Mouse (Mus musculus) midbrain, embryonic 10.5 days (tissue): Measurements from ENCODE around the gene Olfr453. TPM values are rescaled to one million over a fixed set of nuclear protein-coding genes. Genes with fewer than 3 reads are reported as not detected.
A peak's percentile ranks its signal among the peaks of the same experiment; 100 is the strongest.

Experiments used
- DNase-seq: peaks from one replicate; pipeline ENCODE4 v3.0.0-alpha.2; 2017; ENCODE audit warnings: low spot score
- H3K27ac ChIP-seq: fragments of 300-500 bp; sonication (generic); replicated peaks from 2 replicates; pipeline ENCODE4 v1.5.1; 2016; ENCODE audit warnings: mild to moderate bottlenecking
- H3K27me3 ChIP-seq: fragments of 300-500 bp; sonication (generic); 2 replicates; pipeline ENCODE4 v1.6.1; 2016; ENCODE audit warnings: low read depth, mild to moderate bottlenecking; ENCODE audit not compliant: poor library complexity, severe bottlenecking
- H3K36me3 ChIP-seq: fragments of 300-500 bp; sonication (generic); 2 replicates; pipeline ENCODE4 v1.6.1; 2016; ENCODE audit warnings: mild to moderate bottlenecking, moderate library complexity
- H3K4me1 ChIP-seq: fragments of 300-500 bp; sonication (generic); 2 replicates; pipeline ENCODE4 v1.6.1; 2016
- H3K4me3 ChIP-seq: fragments of 300-500 bp; sonication (generic); 2 replicates; pipeline ENCODE4 v1.5.1; 2016; ENCODE audit warnings: mild to moderate bottlenecking, moderate library complexity
- H3K9me3 ChIP-seq: fragments of 300-500 bp; sonication (generic); replicated peaks from 2 replicates; pipeline ENCODE4 v1.6.1; 2016; ENCODE audit warnings: mild to moderate bottlenecking
- WGBS: fragments of 180-500 bp; shearing (Covaris S2); methylation state at CpG from one replicate; pipeline ENCODE4 v1.1.7; 2016; 5-methylcytosine and 5-hydroxymethylcytosine counted together
- polyA plus RNA-seq: library from polyadenylated mRNA; unstranded; fragments of >200 nt; fragmentation: Nextera tagmentation; extraction: Ambion mirVana; gene quantifications from 2 replicates; pipeline ENCODE4 v1.2.1, GENCODE M21; 2016

Gene Olfr453
- not detected in 2 replicates for polyA plus RNA-seq

DNA sequence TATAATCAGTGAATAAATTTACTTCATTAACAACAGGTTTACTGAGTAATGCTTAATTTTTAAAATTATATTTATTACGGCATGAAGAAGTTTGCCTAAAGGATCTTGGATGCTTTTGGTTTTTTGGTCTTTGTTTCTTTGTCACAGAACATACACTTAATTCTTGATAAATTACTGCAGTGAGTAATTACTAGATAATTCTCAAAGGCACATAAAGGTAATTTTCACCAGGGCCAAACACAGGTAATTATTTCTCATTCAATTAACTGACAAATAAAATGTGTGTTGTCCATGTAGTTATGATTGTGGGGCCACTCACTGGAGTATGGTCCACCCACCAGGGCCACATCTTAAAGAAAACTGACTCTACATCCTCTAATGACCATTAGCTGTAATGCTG is at the start of gene Olfr453:
TSS of gene Olfr453 (plus strand) at position 301 of the 400 bp plus-strand sequence.
- no peaks in the 10 kb centered on the region for H3K36me3 ChIP-seq
- DNase-seq = no peak
- 94% methylated on average over 1 of the region's 1 CpGs for WGBS
- H3K4me1 ChIP-seq = no peaks in the 10 kb centered on the region
- H3K27me3 ChIP-seq = no peaks in the 10 kb centered on the region
- no peak within 1 kb of the TSS for H3K4me3 ChIP-seq
- H3K27ac ChIP-seq = no peak within 1 kb of the TSS
- H3K9me3 ChIP-seq = no peaks in the 10 kb centered on the region

DNA sequence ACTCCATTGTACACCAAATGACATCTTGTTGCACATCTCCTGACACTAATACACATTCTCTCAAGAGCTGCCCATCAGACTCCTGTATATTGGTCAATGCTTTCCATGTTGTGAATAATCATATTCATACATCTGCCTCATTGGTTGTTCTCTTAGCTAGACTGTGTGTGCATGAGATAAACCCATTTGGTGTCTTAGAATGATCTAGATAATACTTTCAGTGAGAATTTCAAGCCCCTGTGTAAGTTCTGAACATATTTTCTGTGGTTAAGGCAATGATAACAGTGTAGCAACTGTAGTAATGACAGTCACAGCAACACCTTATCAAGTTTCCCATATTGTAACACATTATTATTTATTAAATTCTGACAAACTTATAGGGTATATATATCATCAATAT is 49.4 kb upstream of the Olfr453 start:
- no peaks in the 10 kb centered on the region for H3K27me3 ChIP-seq
- peaks cover 33% of the 10 kb centered on the region for H3K4me1 ChIP-seq
- DNase-seq = no peak
- H3K27ac ChIP-seq = no peak overlapping the region
- no peak overlapping the region for H3K4me3 ChIP-seq
- peaks cover 43% of the 10 kb centered on the region for H3K36me3 ChIP-seq
- no peaks in the 10 kb centered on the region for H3K9me3 ChIP-seq

DNA sequence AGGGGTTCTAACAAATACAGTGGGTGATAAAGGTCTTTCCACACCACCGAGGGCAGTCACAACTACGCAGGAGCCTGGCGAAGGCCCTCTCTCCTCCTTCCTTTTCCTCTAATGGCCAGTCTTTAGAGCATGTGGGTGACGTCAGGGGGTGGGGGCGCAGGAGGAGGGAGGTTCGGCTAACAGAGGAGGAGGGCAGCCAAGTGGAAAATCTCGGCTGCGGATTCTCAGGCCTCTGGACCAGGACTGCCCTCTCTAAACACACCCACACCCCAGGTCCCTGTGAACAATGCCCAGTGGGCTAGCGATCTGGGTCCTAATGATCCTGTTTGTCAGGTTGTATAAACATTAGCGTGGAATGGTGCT is 47.0 kb upstream of the Olfr453 start:
- peak overlapping the region; percentile 95 for H3K27ac ChIP-seq
- DNase-seq = peak; percentile 85
- under 1% methylated on average over 10 of the region's 10 CpGs for WGBS
- peaks cover 33% of the 10 kb centered on the region for H3K4me1 ChIP-seq
- H3K27me3 ChIP-seq = no peaks in the 10 kb centered on the region
- H3K36me3 ChIP-seq = peaks cover 27% of the 10 kb centered on the region
- no peaks in the 10 kb centered on the region for H3K9me3 ChIP-seq
- peak overlapping the region; percentile 79 for H3K4me3 ChIP-seq

DNA sequence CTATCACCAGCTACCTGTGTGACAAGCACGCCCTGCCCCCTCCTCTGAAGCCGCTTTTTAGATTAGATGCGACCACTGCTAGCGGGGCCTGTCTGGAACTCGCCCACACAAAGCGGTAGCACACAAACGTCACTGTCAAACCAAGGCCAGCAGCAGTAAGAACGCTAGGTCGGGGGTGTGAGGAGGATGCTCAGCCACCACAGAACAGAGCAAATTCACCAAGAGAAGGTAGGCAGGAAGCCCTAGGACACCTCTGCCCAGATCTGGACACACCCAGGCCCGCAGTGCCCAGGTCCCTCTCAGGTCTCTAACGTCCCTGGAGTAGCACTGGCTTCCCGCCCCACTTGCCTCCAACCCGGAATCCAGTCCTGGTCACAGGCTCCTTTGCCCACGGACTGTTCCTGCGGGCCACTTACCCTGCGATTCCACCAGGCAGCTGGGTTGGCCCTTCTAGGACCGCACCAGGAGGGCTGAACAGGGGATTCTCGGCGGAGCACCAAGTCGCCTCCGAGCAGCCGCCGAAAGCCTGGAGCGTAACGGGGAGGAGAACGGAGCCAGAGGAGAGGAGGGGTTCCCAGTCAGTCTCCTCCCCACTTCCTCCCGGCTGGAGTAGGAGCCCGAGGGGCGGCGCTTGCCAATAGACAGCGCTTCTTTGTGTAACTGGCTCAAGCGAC is 46.5 kb upstream of the Olfr453 start:
- H3K4me3 ChIP-seq = peak overlapping the region; percentile 79
- H3K9me3 ChIP-seq = no peaks in the 10 kb centered on the region
- H3K36me3 ChIP-seq = peaks cover 28% of the 10 kb centered on the region
- H3K27ac ChIP-seq = peak overlapping the region; percentile 95
- peak; percentile 86 for DNase-seq
- H3K4me1 ChIP-seq = peaks cover 33% of the 10 kb centered on the region
- H3K27me3 ChIP-seq = no peaks in the 10 kb centered on the region
- under 1% methylated on average over 32 of the region's 32 CpGs for WGBS

DNA sequence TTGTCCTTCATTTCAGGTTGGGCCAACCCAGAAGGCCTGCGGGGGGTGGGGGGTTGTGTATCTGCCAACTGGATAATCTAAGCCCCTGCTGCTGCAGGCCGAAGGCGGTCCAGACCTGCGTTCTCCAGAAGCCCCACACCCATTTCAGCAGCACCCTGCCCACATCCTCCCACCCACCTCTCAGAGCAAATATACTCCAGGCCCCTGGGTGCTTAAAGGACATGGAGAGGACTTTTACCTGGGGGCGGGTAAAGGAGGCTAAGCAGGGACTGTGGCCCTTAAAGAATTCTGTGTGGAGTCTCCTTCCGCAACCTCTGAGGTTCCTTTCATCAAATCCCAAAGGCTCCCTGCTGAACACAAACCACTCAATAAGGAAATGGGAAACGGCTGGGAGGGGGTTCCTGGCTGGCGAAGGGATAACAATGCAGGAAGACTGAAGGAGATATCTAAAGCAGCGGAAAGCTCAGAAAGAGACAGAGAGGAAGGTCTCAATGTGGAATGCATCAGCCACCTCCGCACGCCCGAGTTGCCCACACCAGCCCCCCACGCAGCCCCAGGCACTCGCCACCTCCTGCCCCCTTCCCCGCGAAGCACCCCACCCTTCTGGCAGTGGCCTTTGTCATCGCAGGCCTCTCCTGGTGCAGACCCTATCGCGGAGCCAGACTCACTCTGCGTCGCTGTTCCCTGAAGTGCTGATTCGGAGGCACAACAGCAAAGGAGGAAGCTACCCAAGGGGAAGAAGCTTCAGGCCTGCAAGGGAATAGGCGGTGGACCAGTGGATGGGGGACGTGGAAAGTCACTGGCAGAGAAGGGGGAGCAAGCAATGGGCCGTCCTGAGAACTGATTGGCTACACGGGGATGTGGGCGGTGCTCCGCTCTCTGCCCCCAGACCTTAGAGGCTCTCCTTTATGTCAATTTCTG is 29.6 kb upstream of the Olfr453 start, which contains the start of gene Tcaf1:
TSS of gene Tcaf1 (minus strand) at position 798 of the 921 bp plus-strand sequence.
- WGBS = 2% methylated on average over 28 of the region's 28 CpGs
- H3K4me1 ChIP-seq = peaks cover 22% of the 10 kb centered on the region
- H3K4me3 ChIP-seq = peak within 1 kb of the TSS; percentile 82
- H3K27me3 ChIP-seq = no peaks in the 10 kb centered on the region
- H3K9me3 ChIP-seq = no peaks in the 10 kb centered on the region
- H3K27ac ChIP-seq = peak within 1 kb of the TSS; percentile 96
- H3K36me3 ChIP-seq = no peaks in the 10 kb centered on the region
- peak; percentile 86 for DNase-seq

DNA sequence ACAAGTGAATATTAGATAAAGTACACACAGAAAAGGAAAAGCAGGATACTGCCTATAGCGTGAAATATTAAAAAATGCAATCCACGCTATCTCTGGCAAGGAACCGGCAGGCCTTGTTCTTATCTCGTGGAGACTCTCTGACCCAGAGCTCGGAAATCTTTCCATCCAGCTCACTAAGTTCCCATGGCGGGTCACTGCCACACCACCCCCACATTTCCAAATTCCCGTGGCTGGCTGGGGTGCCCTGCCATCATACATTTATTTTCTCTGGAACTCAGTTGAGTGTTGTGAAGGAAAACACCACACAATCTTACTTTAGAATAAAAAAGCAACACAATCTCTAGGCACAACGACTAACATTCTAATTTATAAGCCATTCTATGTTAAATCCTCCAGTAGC is 24.5 kb upstream of the Olfr453 start:
- H3K27ac ChIP-seq = no peak overlapping the region
- 66% methylated on average over 8 of the region's 8 CpGs for WGBS
- no peak overlapping the region for H3K4me3 ChIP-seq
- H3K27me3 ChIP-seq = no peaks in the 10 kb centered on the region
- H3K9me3 ChIP-seq = no peaks in the 10 kb centered on the region
- peaks cover 11% of the 10 kb centered on the region for H3K4me1 ChIP-seq
- DNase-seq = no peak
- H3K36me3 ChIP-seq = no peaks in the 10 kb centered on the region

DNA sequence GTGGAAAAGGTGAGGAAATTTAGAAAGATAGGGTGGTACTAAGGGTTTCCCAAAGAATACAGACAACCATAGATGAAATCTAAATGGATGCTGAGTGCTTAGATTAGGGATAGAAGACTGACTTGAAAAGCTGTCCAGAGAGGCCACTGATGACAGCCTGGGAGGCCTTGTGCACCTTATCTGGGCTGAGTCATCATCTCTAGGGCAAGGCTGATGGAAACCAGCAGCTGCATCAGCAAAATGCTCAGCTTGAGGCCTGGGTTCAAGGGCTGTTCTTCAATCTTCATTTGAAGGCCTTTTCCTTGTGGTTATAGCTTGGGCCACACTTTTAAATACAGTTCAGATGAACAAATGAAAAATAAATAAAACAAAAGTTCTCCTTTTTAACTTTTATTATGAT is 21.2 kb upstream of the Olfr453 start:
- Histone ChIP-seq H3K9me3 (no peaks in the 10 kb centered on the region), H3K27me3 (no peaks in the 10 kb centered on the region), H3K27ac (no peak overlapping the region), H3K4me1 (peaks cover 11% of the 10 kb centered on the region), H3K4me3 (no peak overlapping the region), H3K36me3 (no peaks in the 10 kb centered on the region)
- DNase-seq = no peak

DNA sequence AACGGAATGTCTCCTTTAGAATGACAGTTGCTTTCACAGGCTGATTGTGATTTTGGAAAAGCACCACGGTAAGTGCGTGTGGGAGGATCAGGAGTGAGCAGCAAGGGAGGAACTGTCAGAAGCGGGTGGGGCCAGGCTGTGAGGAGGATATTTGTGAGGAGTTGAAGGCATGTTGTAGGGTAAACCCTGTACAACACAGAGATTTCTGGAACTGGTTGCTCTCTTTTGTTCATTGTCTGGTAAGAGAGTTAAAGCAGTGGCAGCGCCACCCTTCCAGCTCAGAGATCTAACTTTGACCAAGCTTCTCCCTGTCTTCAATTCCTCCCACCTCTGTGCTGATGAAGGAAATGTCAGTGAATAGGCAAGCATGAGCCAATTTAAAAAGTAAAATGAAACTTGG is 3.1 kb downstream of the Olfr453 start:
- 82% methylated on average over 5 of the region's 5 CpGs for WGBS
- no peak for DNase-seq
- no peak overlapping the region for H3K27ac ChIP-seq

DNA sequence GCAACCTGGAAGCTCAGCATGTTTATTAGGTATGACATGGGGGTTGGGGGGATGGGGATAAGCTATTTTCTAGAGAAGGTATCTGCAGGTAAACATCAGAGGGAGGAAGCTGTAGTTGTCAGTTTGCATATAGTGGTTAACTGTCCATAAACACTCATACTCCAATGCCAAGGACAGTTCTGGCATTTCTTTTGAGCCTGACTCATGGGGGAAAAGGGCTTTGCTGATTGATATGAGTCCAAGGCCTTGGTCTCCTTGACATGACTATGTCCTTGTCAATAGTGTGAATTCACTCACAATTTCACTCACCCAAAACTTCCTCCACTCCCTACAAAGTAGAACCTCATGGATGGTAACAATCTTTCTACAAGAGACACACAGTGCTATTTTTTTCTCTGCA is 8.7 kb downstream of the Olfr453 start:
- Histone ChIP-seq H3K36me3 (no peaks in the 10 kb centered on the region), H3K9me3 (no peaks in the 10 kb centered on the region), H3K4me3 (no peak overlapping the region), H3K27ac (no peak overlapping the region), H3K27me3 (no peaks in the 10 kb centered on the region), H3K4me1 (no peaks in the 10 kb centered on the region)
- no peak for DNase-seq

More for the DNA sequence above, 3.1 kb downstream of the Olfr453 start:
- no peaks in the 10 kb centered on the region for H3K9me3 ChIP-seq
- H3K36me3 ChIP-seq = no peaks in the 10 kb centered on the region
- H3K4me1 ChIP-seq = no peaks in the 10 kb centered on the region
- H3K27me3 ChIP-seq = no peaks in the 10 kb centered on the region
- no peak overlapping the region for H3K4me3 ChIP-seq

DNA sequence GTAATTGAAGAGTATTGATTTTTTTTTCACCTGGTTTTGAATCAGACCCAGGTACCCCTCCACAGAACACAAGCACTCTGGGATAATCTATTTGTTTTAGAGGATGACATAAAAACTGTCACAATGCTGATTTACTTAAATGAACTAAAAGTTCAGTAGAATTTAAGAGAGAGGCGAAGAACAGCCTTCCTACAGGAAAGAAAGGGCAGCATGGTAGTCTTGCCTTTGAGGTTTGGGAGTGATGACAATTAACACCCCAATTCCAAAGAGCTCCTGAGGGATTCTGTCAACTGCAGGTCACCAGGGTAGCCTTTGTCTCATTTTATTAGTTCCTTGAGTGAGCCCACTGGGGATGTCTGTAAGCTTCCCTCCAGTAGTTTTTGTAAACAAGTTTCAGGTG is 16.9 kb downstream of the Olfr453 start, which contains the start of gene Olfr38:
TSS of gene Olfr38 (plus strand) at position 301 of the 400 bp plus-strand sequence.
- H3K9me3 ChIP-seq = no peaks in the 10 kb centered on the region
- WGBS = 79% methylated on average over 1 of the region's 1 CpGs
- no peaks in the 10 kb centered on the region for H3K27me3 ChIP-seq
- H3K36me3 ChIP-seq = no peaks in the 10 kb centered on the region
- no peaks in the 10 kb centered on the region for H3K4me1 ChIP-seq
- DNase-seq = no peak
- H3K4me3 ChIP-seq = no peak within 1 kb of the TSS
- no peak within 1 kb of the TSS for H3K27ac ChIP-seq

DNA sequence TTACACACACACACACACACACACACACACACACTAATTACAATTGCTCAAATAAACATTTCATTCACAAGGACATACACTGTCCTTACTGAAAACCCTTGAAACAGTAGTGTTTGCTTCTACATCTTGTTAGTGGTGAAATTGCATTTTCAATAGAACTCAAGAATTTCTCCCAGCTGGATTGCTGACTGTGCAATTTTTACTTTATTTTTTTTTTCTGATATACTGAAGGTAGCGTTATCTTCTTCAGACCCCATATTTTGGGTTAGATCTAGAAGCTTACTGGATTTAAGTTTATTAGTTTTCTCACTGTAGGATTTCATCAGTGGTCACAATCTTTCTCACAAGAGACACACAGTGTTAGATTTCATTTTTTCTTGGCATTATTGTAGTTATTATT is 37.9 kb downstream of the Olfr453 start:
- DNase-seq = no peak
- WGBS = 93% methylated on average over 1 of the region's 1 CpGs
- Histone ChIP-seq H3K27ac (no peak overlapping the region), H3K36me3 (no peaks in the 10 kb centered on the region), H3K27me3 (no peaks in the 10 kb centered on the region), H3K4me1 (no peaks in the 10 kb centered on the region), H3K4me3 (no peak overlapping the region), H3K9me3 (no peaks in the 10 kb centered on the region)

DNA sequence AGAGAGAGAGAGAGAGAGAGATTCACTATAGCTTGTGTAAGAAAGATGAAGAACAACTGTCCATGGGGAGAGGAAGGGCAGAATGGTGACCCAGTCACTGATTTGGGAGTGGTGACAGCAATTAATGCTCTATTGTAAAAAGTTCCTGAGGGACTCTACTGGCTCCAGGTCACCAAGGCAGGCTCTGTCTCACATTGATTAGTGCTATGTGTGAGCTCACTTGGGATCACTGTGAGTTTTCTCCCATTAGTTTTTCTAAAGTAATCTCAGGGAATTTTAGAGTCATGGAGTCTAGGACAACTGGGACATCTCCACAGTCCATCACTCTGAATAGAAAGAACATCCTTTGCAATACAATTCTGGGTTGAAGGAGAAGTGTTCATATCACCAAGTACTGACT is 45.6 kb downstream of the Olfr453 start, which contains the start of gene Olfr452:
TSS of gene Olfr452 (plus strand) at position 301 of the 400 bp plus-strand sequence.
- H3K4me1 ChIP-seq = no peaks in the 10 kb centered on the region
- no peaks in the 10 kb centered on the region for H3K27me3 ChIP-seq

More for the DNA sequence above, 45.6 kb downstream of the Olfr453 start, which contains the start of gene Olfr452:
- Histone ChIP-seq H3K9me3 (no peaks in the 10 kb centered on the region), H3K4me3 (no peak within 1 kb of the TSS), H3K27ac (no peak within 1 kb of the TSS), H3K36me3 (no peaks in the 10 kb centered on the region)
- DNase-seq = no peak
